Mouse (Mus musculus) liver, embryonic 14.5 days (tissue): ENCODE measurements around the gene Hist3h2a. TPM values are rescaled to one million over a fixed set of nuclear protein-coding genes. Genes with fewer than 3 reads are reported as not detected.
A peak's percentile ranks its signal among the peaks of the same experiment; 100 is the strongest.

Experiments
- ATAC-seq: fragments of 200-750 bp; cut with Nextera tagmentation; 2 replicates; pipeline ENCODE4 v1.8.0; 2017; ENCODE audit warnings: moderate number of reproducible peaks, mild to moderate bottlenecking, moderate library complexity; ENCODE audit not compliant: insufficient read depth
- DNase-seq, 3 experiments: peaks; one replicate each; pipeline ENCODE4 v3.0.0-alpha.2; 2012 to 2013; ENCODE audit warnings: low read depth in 3 of 3, low spot score in 3 of 3
- H3K27ac ChIP-seq: fragments of 300-500 bp; sonication (generic); 2 replicates; pipeline ENCODE4 v1.5.1; 2014; ENCODE audit warnings: moderate library complexity, mild to moderate bottlenecking, control low read depth, inconsistent platforms
- H3K27me3 ChIP-seq: fragments of 300-500 bp; sonication (generic); 2 replicates; pipeline ENCODE4 v1.6.1; 2014; ENCODE audit warnings: mild to moderate bottlenecking, low read length, moderate library complexity; ENCODE audit not compliant: control insufficient read depth, insufficient read depth
- H3K36me3 ChIP-seq: fragments of 300-500 bp; sonication (generic); replicated peaks from 2 replicates; pipeline ENCODE4 v1.6.1; 2014; ENCODE audit warnings: low read depth; ENCODE audit not compliant: control insufficient read depth, insufficient read depth
- H3K4me1 ChIP-seq, 2 experiments: fragments of 200-500 bp in 1 of 2; fragments of 300-500 bp in 1 of 2; sonication (generic) in 1 of 2; replicated peaks; 2 replicates each; pipeline ENCODE4 v1.6.1; 2012 to 2014; ENCODE audit warnings: antibody characterized with exemption in 1 of 2, inconsistent platforms in 1 of 2, low read length in 1 of 2; ENCODE audit not compliant: control insufficient read depth in 2 of 2, insufficient read depth in 2 of 2
- H3K4me2 ChIP-seq: fragments of 300-500 bp; sonication (generic); 2 replicates; pipeline ENCODE4 v1.6.1; 2014; ENCODE audit warnings: low read depth, mild to moderate bottlenecking, control low read depth, moderate library complexity
- H3K4me3 ChIP-seq, 2 experiments: fragments of 200-500 bp in 1 of 2; fragments of 300-500 bp in 1 of 2; sonication (generic) in 1 of 2; 2 replicates each; pipeline ENCODE4 v1.5.1; 2012 to 2014; ENCODE audit warnings: low read depth in 2 of 2, low read length in 2 of 2, mild to moderate bottlenecking in 2 of 2, control low read depth in 1 of 2, inconsistent platforms in 1 of 2, moderate library complexity in 1 of 2; ENCODE audit not compliant: insufficient read depth in 1 of 2
- H3K9ac ChIP-seq: fragments of 300-500 bp; sonication (generic); replicated peaks from 2 replicates; pipeline ENCODE4 v1.6.1; 2014; ENCODE audit warnings: mild to moderate bottlenecking, control low read depth, moderate library complexity
- H3K9me3 ChIP-seq: fragments of 300-500 bp; sonication (generic); 2 replicates; pipeline ENCODE4 v1.6.1; 2016; ENCODE audit warnings: low read length, mixed read lengths; ENCODE audit not compliant: control insufficient read depth
- CTCF ChIP-seq: IDR thresholded peaks from 2 replicates; pipeline ENCODE4 v1.5.1; 2016; ENCODE audit warnings: antibody characterized with exemption, low read depth, control low read depth
- EP300 ChIP-seq: IDR thresholded peaks from 2 replicates; pipeline ENCODE4 v1.6.1; 2016; ENCODE audit warnings: antibody characterized with exemption, low read depth
- WGBS: fragments of 180-500 bp; shearing (Covaris S2); extraction: QIAGEN DNeasy Blood & Tissue Kit; methylation state at CpG from one replicate; pipeline ENCODE4 v1.1.7; 2014; ENCODE audit not compliant: insufficient replicate concordance; 5-methylcytosine and 5-hydroxymethylcytosine counted together
- polyA plus RNA-seq, 2 experiments: library from polyadenylated mRNA; depleted of rRNA in 1 of 2; stranded (reverse) in 1 of 2; unstranded in 1 of 2; fragments of >200 nt; fragmentation: Nextera tagmentation in 1 of 2; extraction: Ambion mirVana in 1 of 2; gene quantifications; 2 replicates each; pipeline versions ENCODE4 v1.2.1 to v1.2.3; 2012 to 2014

The Hist3h2a gene
- polyA plus RNA-seq, 2 experiments: 11.0 to 13.5 TPM

- Histone ChIP-seq H3K27ac (no peak overlapping the region), H3K9ac (no peak overlapping the region), H3K4me3 (no peak overlapping the region), H3K9me3 (no peaks in the 10 kb centered on the region), H3K27me3 (no peaks in the 10 kb centered on the region; the same call in 1 of the 2 replicates), H3K36me3 (peaks cover 6% of the 10 kb centered on the region), H3K4me1 (peaks cover 8 to 19% of the 10 kb centered on the region in 2 experiments), H3K4me2 (no peak overlapping the region)
- 60% methylated on average over 9 of the region's 9 CpGs for WGBS
- DNase-seq (no peak), ATAC-seq (no peak)
- TF ChIP-seq CTCF: no peak
- TF ChIP-seq EP300: no peak
These were observed 36.3 kb downstream of the Hist3h2a start for GRCm38 (mm10) chr11:58990794-58991193.

- 67% methylated on average over 3 of the region's 3 CpGs for WGBS
- Histone ChIP-seq H3K9ac (no peak overlapping the region), H3K27ac (no peak overlapping the region), H3K4me3 (no peak overlapping the region), H3K36me3 (peaks cover 6% of the 10 kb centered on the region), H3K9me3 (no peaks in the 10 kb centered on the region), H3K27me3 (no peaks in the 10 kb centered on the region; the same call in 1 of the 2 replicates), H3K4me1 (peaks cover 8 to 19% of the 10 kb centered on the region in 2 experiments), H3K4me2 (no peak overlapping the region)
- TF ChIP-seq EP300 (no peak), CTCF (no peak)
- DNase-seq: no peak
- ATAC-seq: no peak
These were observed 37.4 kb downstream of the Hist3h2a start for GRCm38 (mm10) chr11:58991911-58992310.

GRCm38 (mm10) chr11:58993091-58993670 is 38.7 kb downstream of the Hist3h2a start:
- TF ChIP-seq EP300 (no peak), CTCF (no peak)
- H3K4me2 ChIP-seq: no peak overlapping the region
- no peaks in the 10 kb centered on the region for H3K9me3 ChIP-seq
- ATAC-seq: no peak
- H3K27me3 ChIP-seq: no peaks in the 10 kb centered on the region; the same call in 1 of the 2 replicates
- no peaks in the 10 kb centered on the region; the same call in 1 of the 2 replicates for H3K36me3 ChIP-seq
- H3K9ac ChIP-seq: no peak overlapping the region
- no peak for DNase-seq
- 38% methylated on average over 6 of the region's 6 CpGs for WGBS
- peaks cover 8 to 19% of the 10 kb centered on the region in 2 experiments for H3K4me1 ChIP-seq
- no peak overlapping the region for H3K27ac ChIP-seq
- H3K4me3 ChIP-seq: no peak overlapping the region

GRCm38 (mm10) chr11:58994337-58994826 is 39.9 kb downstream of the Hist3h2a start:
- peak overlapping the region; percentile 6 to 37; a peak in 3 of 4 replicates for H3K4me3 ChIP-seq
- H3K9me3 ChIP-seq: no peaks in the 10 kb centered on the region
- peak overlapping the region; percentile 67 for H3K4me2 ChIP-seq
- no peak overlapping the region for H3K9ac ChIP-seq
- WGBS: 2% methylated on average over 33 of the region's 35 CpGs
- peaks cover 8 to 19% of the 10 kb centered on the region in 2 experiments for H3K4me1 ChIP-seq
- H3K27me3 ChIP-seq: no peaks in the 10 kb centered on the region; the same call in 1 of the 2 replicates
- H3K27ac ChIP-seq: no peak overlapping the region
- H3K36me3 ChIP-seq: no peaks in the 10 kb centered on the region
- TF ChIP-seq CTCF: peak; percentile 42
- TF ChIP-seq EP300: no peak
- DNase-seq (peak; percentile 37 to 62 (median 41)), ATAC-seq (peak; percentile 75)

GRCm38 (mm10) chr11:58995061-58995806 is 40.7 kb downstream of the Hist3h2a start:
- Histone ChIP-seq H3K4me1 (peaks cover 8 to 19% of the 10 kb centered on the region in 2 experiments), H3K4me3 (no peak overlapping the region), H3K27ac (no peak overlapping the region), H3K27me3 (no peaks in the 10 kb centered on the region; the same call in 1 of the 2 replicates), H3K36me3 (no peaks in the 10 kb centered on the region), H3K4me2 (peak overlapping the region; percentile 67; the same call in 1 of the 2 replicates), H3K9me3 (no peaks in the 10 kb centered on the region), H3K9ac (no peak overlapping the region)
- DNase-seq: no peak
- no peak for ATAC-seq
- 57% methylated on average over 9 of the region's 9 CpGs for WGBS
- TF ChIP-seq EP300 (no peak), CTCF (no peak)
